Mouse (Mus musculus) G1E (cell line): Measurements from ENCODE around the gene Npas3. TPM values are rescaled to one million over a fixed set of nuclear protein-coding genes. Genes with fewer than 3 reads are reported as not detected.

Source experiments
- ATAC-seq: 2 replicates; pipeline ENCODE4 v1.8.0; 2016; ENCODE audit warnings: mild to moderate bottlenecking; ENCODE audit not compliant: insufficient number of reproducible peaks, poor library complexity, low FRiP score, severe bottlenecking; ENCODE audit errors: extremely low read depth
- DNase-seq: peaks from one replicate; pipeline ENCODE4 v3.0.0; 2012; ENCODE audit warnings: low spot score
- H3K27me3 ChIP-seq: 2 replicates; pipeline ENCODE4 v1.6.1; 2012; ENCODE audit warnings: mild to moderate bottlenecking, low read length, inconsistent platforms; ENCODE audit not compliant: insufficient read depth
- H3K36me3 ChIP-seq: replicated peaks from 2 replicates; pipeline ENCODE3; 2012; ENCODE audit warnings: mild to moderate bottlenecking, inconsistent platforms
- H3K4me1 ChIP-seq: 2 replicates; pipeline ENCODE4 v1.6.1; 2012; ENCODE audit warnings: low read depth, low read length, inconsistent platforms, mixed read lengths; ENCODE audit not compliant: insufficient read depth
- H3K4me3 ChIP-seq: 2 replicates; pipeline ENCODE4 v1.5.1; 2012; ENCODE audit warnings: low read depth, mild to moderate bottlenecking, inconsistent platforms, low read length, moderate library complexity, mixed read lengths
- H3K9me3 ChIP-seq: replicated peaks from 2 replicates; pipeline ENCODE4 v1.6.1; 2012; ENCODE audit warnings: inconsistent platforms
- CTCF ChIP-seq: IDR thresholded peaks from 2 replicates; pipeline ENCODE4 v1.5.1; 2012; ENCODE audit warnings: low read depth, low read length, inconsistent platforms, mixed read lengths
- GATA1 ChIP-seq: IDR thresholded peaks from 2 replicates; pipeline ENCODE4 v1.6.1; 2012; ENCODE audit warnings: borderline replicate concordance, low read length, inconsistent platforms, mixed read lengths
- GATA2 ChIP-seq: IDR thresholded peaks from 2 replicates; pipeline ENCODE4 v1.6.1; 2012; ENCODE audit warnings: low read depth, low read length, inconsistent platforms, borderline replicate concordance
- POLR2AphosphoS5 ChIP-seq: IDR thresholded peaks from 2 replicates; pipeline ENCODE4 v1.6.1; 2012; ENCODE audit warnings: low read depth, low read length, inconsistent platforms; ENCODE audit not compliant: insufficient replicate concordance
- TAL1 ChIP-seq: conservative IDR thresholded peaks from 2 replicates; pipeline ENCODE4 v1.6.1; 2012; ENCODE audit warnings: low read depth, low read length, inconsistent platforms, mixed read lengths
- polyA plus RNA-seq: library from polyadenylated mRNA; stranded (reverse); fragments of >175 nt; gene quantifications from 2 replicates; pipeline ENCODE4 v1.2.3, GENCODE M21; 2012
- total RNA-seq, 2 experiments: library from RNA; stranded (forward) in 1 of 2; stranded (reverse) in 1 of 2; fragments of 200-1000 nt in 1 of 2; fragments of >200 nt in 1 of 2; fragmentation: Nextera tagmentation in 1 of 2; gene quantifications; 2 replicates each; pipeline ENCODE4 v1.2.3; 2014 to 2017

The Npas3 gene
- total and polyA plus RNA-seq, 3 experiments: 0.11 TPM; not detected in 2

DNA sequence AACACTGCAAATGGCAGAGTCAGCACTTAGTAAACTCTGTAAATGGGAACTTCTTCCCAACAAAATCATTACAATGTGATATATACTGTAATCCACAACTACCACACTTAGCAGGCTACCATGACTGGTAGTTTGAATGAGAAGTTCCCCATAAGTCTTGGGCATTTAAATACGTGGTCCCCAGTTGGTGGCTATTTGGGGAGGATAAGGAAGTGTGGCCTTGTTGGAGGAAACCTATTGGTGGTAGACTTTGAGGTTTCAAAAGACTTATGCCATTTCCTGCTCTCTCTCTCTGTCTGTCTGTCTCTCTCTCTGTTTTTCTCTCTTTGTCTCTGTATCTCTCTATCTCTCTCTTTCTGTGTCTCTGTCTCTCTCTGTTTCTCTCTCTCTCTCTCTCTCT is 871.9 kb downstream of the Npas3 start:
- TF ChIP-seq TAL1 (no peak), CTCF (no peak), POLR2AphosphoS5 (no peak), GATA1 (no peak), GATA2 (no peak)
- Histone ChIP-seq H3K4me3 (no peak overlapping the region), H3K9me3 (peaks cover 45% of the 10 kb centered on the region), H3K36me3 (no peaks in the 10 kb centered on the region), H3K27me3 (no peaks in the 10 kb centered on the region), H3K4me1 (no peaks in the 10 kb centered on the region)
- ATAC-seq (no peak), DNase-seq (no peak)

DNA sequence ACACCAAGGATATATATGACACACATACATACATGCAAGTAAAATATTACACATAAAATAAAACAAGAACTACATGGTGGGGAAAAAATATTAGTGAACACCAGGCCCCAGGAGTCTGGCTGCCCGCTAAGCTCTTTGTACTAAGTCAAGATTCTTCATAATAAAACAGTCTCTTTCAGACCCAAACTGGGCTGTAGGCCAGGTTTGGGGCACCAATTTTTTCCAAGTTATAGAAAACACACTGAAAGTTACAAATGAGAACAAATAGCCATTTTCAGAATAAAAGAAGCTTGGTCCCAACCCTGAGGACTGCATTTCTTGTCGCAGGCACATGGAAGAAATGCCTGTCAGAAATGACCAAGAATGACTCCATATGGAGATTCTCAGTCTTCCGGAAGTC is 872.8 kb downstream of the Npas3 start:
- no peak for DNase-seq
- Histone ChIP-seq H3K4me1 (no peaks in the 10 kb centered on the region), H3K27me3 (no peaks in the 10 kb centered on the region), H3K36me3 (no peaks in the 10 kb centered on the region), H3K9me3 (peaks cover 48% of the 10 kb centered on the region), H3K4me3 (no peak overlapping the region)
- no peak for ATAC-seq
- TF ChIP-seq POLR2AphosphoS5: no peak
- no peak for TF ChIP-seq GATA2
- TF ChIP-seq CTCF: no peak
- TF ChIP-seq GATA1: no peak
- no peak for TF ChIP-seq TAL1
